Mouse (Mus musculus) neutrophil, adult 5-6 weeks (primary cell): Measurements from ENCODE around the gene Fut2. TPM values are rescaled to one million over a fixed set of nuclear protein-coding genes. Genes with fewer than 3 reads are reported as not detected.

Experiments used
- ATAC-seq: fragments of 151-379, 151-347 bp; 2 replicates; pipeline ENCODE4 v1.8.0; 2017; ENCODE audit warnings: mild to moderate bottlenecking, moderate TSS enrichment; ENCODE audit not compliant: insufficient number of reproducible peaks, poor library complexity, low FRiP score, severe bottlenecking; ENCODE audit errors: extremely low read depth
- total RNA-seq: library from RNA; stranded (forward); fragments of 200-1000 nt; gene quantifications from 2 replicates; pipeline ENCODE4 v1.2.3, GENCODE M21; 2017

Gene Fut2
- total RNA-seq, 1 experiment from 2014 or later, result 0.35 TPM

- no peak for ATAC-seq
These were observed 37.9 kb upstream of the Fut2 start for GRCm38 (mm10) chr7:45704046-45704559.

DNA sequence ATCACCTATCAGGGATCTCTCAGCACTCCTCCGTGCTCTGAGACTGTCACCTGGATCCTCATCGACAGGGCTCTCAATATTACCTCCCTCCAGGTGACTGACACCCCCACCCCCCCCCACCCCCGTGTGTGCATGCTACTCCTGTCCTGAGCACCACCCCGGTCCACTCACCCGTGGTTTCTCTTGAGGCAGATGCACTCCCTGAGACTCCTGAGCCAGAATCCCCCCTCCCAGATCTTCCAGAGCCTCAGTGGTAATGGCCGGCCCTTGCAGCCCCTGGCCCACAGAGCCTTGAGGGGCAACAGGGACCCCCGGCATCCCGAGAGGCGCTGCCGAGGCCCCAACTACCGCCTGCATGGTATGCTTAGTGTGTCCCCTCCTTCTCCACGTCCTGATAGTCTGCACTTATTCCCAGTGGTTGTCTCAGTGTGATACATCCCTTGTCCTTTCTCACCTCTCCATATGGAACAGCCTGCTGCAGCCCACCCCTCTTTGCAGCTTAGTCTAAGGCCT lies 37.4 kb upstream of the Fut2 start:
- no peak for ATAC-seq

DNA sequence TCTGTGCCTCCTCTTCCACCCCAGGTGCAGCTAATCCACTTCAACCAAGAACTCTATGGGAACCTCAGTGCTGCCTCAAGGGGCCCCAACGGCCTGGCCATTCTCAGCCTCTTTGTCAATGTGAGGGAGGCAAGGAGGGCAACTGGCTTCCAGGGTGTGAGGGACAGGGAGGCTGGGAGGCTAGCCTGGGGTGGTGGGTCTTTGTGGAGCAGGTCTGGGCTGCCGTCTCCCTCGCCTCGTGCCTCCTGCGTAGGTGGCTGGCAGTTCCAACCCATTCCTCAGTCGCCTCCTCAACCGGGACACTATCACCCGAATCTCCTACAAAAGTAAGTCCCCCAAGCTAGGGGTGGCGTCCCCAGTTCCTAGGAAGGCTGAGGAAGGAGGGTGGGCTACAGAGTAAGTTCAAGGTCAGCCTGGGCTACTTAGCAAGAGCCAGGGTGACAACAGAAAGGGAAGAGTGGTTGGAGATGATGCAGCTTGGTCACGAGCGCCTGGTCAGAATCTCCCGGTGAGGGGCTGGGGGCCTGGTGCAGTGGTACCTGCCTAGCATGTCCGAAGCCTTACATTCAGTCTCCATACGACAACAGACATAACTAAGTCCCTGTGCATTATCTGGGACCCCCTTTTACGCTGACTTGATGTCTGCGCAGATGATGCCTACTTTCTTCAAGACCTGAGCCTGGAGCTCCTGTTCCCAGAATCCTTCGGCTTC lies 36.8 kb upstream of the Fut2 start:
- ATAC-seq, result no peak

DNA sequence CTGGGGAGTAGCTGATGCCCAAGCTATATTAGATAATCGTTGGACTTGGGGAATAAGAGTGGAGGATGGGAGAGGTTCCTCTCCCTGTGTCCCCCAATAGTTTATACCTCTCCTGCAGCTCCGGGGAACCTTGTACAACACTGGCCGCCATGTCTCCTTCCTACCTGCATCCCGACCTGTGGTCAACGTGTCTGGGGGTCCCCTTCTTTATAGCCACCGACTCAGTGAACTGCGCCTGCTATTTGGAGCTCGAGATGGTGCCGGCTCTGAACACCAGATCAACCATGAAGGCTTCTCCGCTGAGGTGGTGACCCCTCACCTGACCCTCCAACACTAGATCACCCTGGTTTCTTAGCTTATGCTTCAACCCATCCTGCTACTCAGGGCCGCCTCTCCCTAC lies 36.1 kb upstream of the Fut2 start:
- ATAC-seq, result no peak

- no peak for ATAC-seq
These were observed 35.4 kb upstream of the Fut2 start for GRCm38 (mm10) chr7:45701607-45702006.

DNA sequence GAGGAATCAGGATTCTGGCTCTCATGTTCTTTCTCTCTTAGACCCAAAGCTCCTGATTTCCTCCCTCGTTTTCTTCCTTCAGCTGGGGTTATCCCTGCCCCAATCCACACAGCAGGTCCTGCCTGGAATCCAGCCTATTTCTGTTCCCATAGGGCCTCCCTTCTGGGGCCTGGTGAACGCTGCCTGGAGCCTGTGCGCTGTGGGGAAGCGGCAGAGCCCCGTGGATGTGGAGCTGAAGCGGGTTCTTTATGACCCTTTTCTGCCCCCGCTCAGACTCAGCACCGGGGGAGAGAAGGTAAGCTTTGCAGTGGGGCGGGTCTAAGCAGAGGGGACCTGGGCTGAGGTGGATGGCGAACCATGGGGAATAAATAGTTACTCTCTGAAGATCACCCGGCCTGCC lies 34.9 kb upstream of the Fut2 start:
- no peak for ATAC-seq

- no peak for ATAC-seq
These were observed 34.3 kb upstream of the Fut2 start for GRCm38 (mm10) chr7:45700301-45701015.

DNA sequence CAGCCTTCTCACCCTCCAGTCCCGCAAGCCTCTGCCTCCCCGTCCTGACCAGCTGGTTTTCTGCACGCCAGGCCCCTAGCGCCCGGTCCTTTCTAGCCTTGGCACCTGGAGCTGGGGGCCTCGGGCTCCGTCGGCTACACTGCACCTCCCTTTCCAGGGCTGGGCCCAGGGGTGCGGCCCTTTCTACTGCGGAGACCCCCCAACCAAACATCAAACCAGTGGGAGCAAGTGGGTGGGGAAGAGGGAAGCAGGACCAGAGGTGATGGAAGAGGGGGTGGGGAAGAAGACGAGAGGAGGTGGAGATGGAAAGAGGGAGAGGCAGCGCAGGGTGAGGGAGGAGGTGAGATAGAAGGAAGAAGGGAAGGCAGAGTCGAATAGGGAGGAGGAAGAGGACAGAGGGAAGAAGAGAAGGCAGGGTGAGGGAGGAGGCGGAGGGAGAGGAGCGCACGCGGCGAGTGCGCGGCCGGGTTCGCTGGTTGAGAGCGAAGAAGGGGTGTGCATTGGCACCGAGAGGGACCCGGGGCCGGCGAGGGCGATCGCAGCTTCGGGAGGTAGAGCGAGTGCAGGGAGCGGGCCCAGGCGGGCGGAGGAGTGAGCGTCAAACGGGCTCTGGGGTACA lies 33.4 kb upstream of the Fut2 start, which contains the start of gene Car11:
Gene Car11 (plus strand): TSS at position 321 of the 619 bp plus-strand sequence.
- ATAC-seq, result no peak

- ATAC-seq, result no peak
These were observed 31.7 kb upstream of the Fut2 start for GRCm38 (mm10) chr7:45697894-45698293.

GRCm38 (mm10) chr7:45695098-45695497 lies 28.9 kb upstream of the Fut2 start:
- ATAC-seq, result no peak

- no peak for ATAC-seq
These were observed 27.9 kb upstream of the Fut2 start, which contains the start of gene Sec1 for GRCm38 (mm10) chr7:45693921-45694591. Sec1 (minus strand) TSS chr7:45694402.

- ATAC-seq, result no peak
These were observed 26.2 kb upstream of the Fut2 start for GRCm38 (mm10) chr7:45692364-45692763.

- no peak for ATAC-seq
These were observed 23.6 kb upstream of the Fut2 start for GRCm38 (mm10) chr7:45689800-45690199.

DNA sequence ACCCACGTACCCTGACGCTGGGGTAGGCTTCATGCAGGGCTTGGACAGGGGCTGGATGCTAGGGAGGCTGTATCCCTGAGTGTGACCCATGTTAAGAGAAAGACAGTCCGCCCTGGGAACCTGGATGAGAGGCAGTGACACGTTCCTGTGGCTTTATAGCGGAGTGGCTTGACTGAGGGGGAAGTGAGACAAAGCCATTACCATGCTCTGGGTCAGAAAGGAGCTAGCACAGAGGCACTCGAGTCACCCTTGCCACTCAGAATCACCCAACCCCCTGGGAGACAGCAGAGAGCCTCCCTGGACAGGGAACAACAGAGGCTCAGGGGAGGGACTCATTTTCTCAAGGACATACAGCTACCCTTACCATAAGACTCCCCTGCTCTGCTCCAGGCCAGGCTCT lies 22.9 kb upstream of the Fut2 start:
- ATAC-seq, result no peak

DNA sequence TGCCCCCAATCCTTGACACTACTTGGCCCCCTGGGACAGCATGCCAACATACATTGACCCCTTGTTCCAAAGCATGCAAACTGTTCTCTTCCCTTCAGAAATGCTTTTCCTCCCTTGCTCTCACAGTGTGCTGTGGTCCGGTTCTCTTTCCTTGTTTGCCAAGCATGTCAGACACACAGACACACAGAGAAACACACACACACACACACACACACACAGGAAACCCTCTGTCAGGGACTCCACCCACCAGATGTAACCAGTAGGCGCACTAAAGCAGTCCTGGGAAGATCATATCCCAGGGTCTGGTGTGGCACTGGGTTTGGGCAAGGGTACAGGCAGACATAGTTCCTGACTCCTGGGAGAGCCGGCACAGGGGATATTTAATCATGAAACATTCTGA lies 20.6 kb upstream of the Fut2 start:
- ATAC-seq, result no peak

GRCm38 (mm10) chr7:45685811-45686210 lies 19.6 kb upstream of the Fut2 start:
- no peak for ATAC-seq

DNA sequence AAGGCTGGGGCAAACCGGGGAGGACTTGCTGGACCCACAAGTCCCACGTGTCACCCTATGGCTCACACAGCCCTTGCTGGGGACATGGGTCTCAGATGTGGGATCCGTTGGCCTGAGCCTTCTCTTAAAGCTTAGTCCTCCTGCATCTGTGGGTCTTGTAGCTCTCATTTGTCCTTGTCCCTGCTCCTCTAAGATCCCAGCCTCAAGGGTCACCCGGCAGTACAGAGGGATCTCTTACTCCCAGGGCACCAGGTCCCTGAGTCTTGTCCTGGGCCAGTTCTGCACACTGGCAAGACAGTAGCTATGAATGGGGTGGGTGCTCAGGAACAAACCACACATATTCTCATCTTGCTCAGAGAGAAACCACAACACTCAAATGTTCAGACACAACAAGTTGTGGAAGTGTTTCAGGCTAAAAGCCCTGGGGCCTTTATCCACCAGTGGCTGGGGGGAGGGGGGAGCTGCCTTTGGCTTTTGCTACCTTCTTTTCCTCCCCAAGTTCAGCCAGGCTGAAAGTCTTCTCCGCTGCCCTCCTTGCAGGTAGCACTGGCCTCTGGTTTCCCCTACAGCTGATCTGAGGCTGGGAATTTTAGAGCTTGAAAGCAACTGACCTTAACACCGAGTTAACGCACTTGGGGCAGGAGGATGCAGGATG lies 17.3 kb upstream of the Fut2 start, which contains the start of gene Ntn5:
Gene Ntn5 (plus strand): TSS at position 627 of the 655 bp plus-strand sequence.
- no peak for ATAC-seq
